Mouse (Mus musculus): Measurements from ENCODE around the gene Mettl16.

Gene Mettl16

DNA sequence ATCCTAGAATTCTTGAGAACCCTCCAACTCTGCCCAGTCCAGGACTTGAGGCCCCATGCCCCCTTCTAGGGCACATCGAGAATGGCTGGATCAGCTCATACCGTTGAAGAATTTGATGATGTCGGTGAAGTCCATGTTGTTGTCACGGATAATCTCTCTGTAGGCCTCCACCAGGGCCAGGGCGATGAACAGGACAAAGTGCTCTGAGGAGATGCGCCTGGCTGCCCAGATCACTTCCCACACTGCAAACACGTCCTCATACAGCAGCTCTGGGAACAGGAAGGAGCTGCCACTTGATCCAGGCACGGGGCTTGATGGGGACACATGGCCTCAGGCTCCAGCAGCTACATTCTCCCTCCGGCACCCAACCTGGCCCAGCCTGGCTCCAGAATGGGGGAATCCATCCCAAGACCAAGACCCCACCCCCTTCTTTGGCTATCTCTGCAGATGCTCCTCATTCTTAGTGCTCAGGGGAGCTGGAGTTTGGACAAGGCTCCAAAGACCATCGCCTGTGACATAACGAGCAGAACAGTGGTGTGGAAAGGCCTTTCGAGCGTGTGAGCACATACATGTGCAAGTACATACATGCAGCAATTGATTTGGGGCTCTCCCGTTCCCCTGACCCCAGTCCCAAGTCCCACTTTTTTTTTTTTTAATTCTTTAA is 80.5 kb downstream of the Mettl16 start:
- DNase-seq: no peak

DNA sequence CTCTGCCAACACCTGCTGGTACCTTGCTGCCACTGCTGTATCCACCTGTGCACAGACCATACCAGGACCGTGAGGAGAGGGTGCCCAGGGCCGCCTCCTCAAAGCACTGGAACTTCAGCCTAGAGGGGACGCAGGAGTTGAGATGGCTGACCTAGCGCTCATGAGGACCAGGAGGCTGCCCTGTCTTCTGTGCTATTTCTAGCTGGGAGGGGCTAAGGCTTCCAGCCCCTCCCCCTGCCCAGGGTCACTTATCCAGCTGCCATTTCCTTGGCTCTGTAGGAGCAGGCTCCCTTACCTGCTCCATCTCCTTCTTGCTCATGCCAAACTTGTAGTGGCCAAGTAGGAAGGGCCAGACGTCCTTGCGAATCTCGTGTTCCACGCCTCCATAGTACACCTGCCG is 87.1 kb downstream of the Mettl16 start:
- no peak for DNase-seq

DNA sequence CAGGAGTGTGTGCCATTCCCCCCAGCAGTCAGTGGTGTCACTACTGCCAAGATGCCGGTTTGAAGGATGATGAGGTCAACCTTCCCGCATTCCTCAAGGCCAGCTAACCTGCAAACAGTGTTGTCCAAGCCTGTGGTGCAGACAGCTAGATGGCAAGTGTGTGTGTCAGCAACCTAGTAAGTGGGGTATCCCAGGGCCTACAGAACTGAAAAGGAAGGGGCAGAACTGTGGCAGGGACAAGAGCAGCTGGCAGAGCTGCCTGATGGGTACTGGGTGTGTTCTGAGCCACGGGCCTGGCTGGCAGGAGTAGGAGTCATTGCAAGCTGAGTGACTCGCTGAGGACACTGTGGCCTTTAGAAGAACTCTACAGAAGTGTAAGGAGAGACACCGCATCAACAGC is 91.5 kb downstream of the Mettl16 start:
- no peak for DNase-seq

DNA sequence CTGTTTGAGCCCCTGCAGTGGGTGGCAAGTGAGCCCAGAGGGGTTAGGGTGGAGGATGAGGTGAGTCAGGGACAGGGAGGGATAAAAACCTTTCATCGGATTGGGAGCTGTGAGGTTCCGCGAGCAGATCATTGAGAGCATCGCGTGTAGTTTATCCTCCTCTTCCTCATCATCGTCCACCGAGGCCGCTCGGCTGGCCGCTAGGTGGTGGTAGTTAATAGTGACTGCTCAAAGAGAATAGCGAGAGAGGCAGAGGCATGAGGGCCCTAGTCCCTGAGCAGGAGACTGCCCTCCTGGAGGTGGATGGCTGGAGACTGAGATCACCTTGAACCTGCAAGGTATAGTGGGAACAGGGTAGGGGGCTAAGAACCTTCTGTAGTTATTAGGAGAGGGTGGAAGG is 92.8 kb downstream of the Mettl16 start:
- peak; percentile 49 for DNase-seq

DNA sequence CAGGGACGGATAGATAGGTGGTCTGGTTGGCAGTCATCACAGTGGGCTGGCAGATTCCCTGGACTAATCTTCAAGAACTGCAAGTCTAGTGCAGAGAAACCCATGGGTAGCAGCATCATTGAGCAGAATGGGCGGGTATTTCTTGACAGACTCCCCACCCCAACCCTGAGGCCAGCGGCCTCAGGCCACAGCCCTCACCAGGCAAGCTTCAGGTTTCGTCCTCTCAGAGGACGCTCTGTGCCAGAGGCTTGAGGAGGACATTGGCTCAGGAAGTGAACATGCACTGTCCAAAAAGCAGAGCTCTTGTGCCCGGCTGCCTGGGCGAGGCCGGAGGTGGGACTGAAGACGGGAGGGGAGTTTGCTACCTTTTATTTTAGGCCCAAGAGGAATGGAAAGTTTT is 93.8 kb downstream of the Mettl16 start:
- no peak for DNase-seq

DNA sequence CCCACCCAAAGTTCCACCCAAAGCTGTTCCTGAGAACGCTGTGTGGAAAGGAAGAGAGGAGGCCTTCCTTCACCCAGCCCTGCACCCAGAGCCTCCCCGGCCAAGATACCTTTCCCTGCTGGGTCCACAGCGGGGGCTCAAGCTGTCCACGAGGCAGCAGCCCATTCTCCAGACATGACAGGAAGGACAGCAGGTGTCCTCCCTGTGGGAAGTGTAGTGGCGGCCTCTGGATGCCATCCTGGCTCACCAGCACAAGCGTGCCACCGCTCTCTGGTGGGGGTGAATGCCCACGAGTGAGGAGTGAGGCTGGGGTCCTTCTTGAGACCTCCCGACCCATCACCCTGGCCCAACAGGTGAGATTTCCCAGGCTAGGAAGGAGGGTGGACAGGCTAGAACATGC is 94.6 kb downstream of the Mettl16 start:
- no peak for DNase-seq

DNA sequence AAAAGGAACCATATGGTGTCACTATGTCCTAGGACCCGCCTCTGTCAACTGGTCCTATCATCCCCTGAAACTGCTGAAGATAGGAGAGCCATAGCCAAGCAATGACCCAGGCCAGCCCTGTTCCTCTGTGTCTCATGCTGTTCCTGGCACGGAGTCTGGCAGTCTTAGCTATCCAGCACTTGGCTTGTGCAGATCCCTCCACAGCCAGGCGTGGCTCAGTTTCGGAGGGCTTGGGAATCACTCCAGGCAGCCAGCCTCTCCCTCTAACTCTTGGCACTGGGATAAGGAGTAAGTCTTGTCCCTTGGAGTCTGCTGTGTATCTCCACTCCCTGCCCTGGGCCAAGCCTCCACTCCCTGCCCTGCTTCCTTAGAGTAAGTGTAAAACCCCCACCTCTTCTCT is 96.0 kb downstream of the Mettl16 start:
- DNase-seq: no peak

DNA sequence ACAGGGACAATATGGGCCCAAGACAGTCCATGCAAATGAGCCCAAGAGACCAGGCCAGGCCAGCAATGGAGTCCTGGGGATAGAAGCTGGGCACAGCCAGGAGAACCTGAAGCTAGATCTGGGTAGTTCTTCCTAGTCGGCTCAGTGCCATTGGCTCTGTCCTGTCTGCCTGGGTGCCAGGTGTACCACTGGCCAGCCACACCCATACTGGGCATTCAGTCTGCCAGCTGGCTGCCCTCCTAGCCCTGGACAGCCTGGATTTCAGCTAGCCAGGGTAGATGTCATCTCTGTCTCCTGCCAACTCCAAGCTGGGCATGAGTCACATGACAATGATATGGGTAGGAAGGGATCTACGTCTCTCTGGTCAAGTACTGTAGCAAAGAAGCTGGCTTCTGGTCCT is 96.6 kb downstream of the Mettl16 start:
- no peak for DNase-seq

DNA sequence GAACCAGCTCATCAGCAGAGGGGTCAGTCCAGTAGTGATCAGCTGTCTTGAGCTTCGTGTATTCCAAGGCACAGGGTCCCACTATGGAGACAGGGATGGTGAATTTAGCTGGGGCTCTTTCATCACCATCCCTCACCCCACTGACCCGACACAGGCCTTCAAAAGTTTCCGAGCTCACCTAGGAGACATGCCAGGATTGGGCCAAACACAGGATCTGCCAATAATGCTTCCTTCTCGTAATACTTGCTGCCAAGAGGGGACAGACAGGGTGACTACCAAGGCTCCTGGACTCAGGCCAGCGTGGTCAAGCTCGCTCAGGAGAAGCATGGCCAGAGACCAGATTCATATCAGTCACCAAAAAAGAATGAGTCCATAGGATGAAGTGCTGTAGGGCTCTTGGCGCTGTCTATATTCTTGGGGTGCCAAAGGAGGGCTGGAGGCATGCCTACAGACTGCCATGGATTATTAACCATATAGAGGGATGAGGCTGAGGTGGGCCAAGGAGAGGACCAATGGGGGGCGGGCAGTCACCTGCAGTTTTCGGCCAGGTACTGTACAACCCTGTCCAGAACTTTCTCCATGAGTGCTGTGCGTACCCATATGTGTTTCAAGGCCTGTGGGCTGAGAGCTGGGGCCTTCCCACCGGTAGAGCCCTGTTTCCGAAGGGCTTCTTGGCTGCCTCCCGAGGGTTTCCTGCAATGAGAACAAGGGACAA is 97.6 kb downstream of the Mettl16 start:
- no peak for DNase-seq

DNA sequence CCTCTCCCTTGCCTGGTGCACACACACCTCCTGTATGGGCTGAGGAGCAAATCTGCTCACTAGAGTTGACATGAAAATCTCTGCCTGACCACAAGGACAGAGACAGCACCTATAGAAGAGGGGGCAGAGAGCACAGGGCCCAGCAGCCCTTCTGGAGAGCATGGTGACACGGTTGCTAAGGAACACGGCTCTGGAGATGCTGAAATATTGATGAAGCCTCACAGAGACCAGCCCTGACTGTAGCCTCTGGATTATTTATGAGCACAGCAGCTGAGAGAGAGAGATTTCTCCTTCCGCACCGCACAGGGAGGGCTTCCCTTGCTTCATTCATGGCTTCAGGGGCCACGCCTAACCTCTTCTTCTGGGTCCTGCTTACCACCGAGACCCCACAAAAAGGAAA is 99.0 kb downstream of the Mettl16 start:
- no peak for DNase-seq

DNA sequence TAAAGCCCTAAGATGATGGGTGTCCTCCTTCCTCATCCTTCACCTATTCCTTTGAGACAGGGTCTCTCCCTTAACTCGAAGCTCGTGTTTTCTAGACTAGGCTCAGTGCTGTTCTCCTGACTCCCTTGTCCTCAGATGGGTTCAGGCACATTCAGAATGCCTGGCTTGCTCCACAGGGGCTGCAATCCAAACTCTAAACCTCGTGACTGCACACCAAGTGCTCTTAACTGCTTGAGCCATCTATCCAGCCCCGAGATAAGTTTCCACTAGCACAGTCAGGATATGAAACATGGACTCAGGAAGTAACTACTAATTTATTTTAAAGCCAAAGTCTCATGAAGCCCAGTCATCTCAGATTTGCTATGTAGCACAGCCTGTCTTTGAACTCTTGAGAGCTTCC is 99.9 kb downstream of the Mettl16 start:
- DNase-seq: no peak

DNA sequence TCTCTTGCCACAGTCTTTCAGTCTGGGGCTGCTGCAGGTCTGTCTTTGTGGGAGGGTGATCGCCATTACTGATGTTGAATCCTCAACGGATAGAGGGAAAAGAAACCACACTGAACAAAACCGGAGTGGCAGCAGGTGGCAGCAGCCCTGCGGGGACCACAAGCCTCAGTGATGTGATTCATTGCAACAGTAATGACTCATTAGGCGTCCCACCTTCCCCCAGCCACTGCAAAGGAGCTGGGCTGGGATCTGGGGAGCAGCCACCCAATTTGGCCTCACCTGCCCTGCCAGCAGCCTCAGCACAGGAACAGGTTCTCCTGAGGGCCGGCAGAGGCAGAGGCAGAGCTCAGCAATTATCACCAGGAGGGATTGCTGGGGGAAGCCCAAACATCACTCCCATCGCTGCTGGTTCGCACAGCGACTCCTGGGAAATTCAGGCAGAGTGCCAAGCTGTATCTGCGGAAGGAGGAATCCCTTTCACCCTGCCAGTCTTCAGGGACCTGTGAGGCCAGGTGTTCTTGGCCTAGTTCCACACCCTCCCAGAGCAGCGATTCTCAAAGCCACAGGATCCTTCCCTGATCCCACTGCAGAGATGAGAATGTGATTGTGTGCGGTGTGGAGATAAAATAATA is 100.5 kb downstream of the Mettl16 start:
- DNase-seq: no peak

DNA sequence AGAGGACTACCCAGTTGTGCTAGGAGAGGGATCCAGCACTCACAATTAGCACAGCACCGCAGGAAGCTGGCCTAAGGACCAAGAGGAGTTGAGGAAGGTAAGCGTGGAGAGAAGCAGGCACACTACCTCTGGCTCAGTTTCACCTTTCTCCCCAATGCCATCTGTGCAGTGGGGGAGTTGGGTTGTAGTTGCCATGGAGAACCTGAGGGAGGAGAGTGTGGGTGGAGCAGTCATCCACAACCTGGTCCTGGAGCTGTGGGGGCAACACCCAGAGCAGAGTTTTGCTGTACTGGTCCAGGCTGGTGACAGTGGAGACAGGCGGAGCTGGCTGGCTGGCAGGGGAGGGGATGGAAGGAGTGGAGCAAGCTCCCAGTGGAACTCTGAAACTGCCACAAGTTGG is 104.0 kb downstream of the Mettl16 start:
- no peak for DNase-seq

DNA sequence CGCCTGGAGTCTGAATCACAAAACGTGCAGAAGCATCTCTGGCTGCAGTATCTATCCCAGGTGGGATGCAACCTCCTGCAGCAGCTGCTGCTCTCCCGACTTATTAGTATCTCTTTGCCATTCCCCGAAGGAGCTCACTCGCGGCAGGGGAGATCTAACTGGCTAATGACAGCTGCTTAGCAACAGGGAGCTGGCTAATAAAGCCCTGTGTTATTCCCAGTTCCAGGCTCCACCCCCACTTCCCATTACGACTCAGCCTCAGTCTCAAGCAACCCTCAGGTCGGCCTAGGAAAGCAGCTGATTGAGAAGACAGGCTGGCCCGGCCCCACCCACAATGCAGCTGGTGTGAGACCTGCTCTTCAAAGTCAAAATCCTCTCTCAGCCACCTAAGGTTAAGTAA is 106.2 kb downstream of the Mettl16 start:
- no peak for DNase-seq

All from liver (tissue).